Mouse (Mus musculus): ENCODE measurements at regions not wholly inside any gene's neighbourhood (a gene's known extent, or its start where the extent isn't known, plus 50 kb on each side); places are given as distances from the start of the nearest gene placed in this dataset.

GRCm38 (mm10) chr14:9161336-9161735 lies 495.3 kb upstream of the 4930452B06Rik start:
- no peak for DNase-seq

GRCm38 (mm10) chr14:9157941-9158340 lies 491.9 kb upstream of the 4930452B06Rik start:
- DNase-seq, result no peak

- no peak for DNase-seq
Measured at GRCm38 (mm10) chr14:9150841-9151240, 484.8 kb upstream of the 4930452B06Rik start.

GRCm38 (mm10) chr14:9146595-9147219 lies 480.7 kb upstream of the 4930452B06Rik start:
- DNase-seq, result no peak

- DNase-seq, result no peak
Measured at GRCm38 (mm10) chr14:9105708-9106107, 439.7 kb upstream of the 4930452B06Rik start.

GRCm38 (mm10) chr14:9089625-9090326 lies 423.7 kb upstream of the 4930452B06Rik start:
- DNase-seq, result no peak

GRCm38 (mm10) chr14:9087103-9087502 lies 421.1 kb upstream of the 4930452B06Rik start:
- DNase-seq, result no peak

- no peak for DNase-seq
Measured at GRCm38 (mm10) chr14:9079632-9080031, 413.6 kb upstream of the 4930452B06Rik start.

GRCm38 (mm10) chr14:9079014-9079413 lies 413.0 kb upstream of the 4930452B06Rik start:
- no peak for DNase-seq

GRCm38 (mm10) chr14:9071176-9071575 lies 405.1 kb upstream of the 4930452B06Rik start:
- DNase-seq, result no peak

- DNase-seq, result no peak
Measured at GRCm38 (mm10) chr14:9060058-9060457, 394.0 kb upstream of the 4930452B06Rik start.

- no peak for DNase-seq
Measured at GRCm38 (mm10) chr14:9028811-9029210, 362.8 kb upstream of the 4930452B06Rik start.

- no peak for DNase-seq
Measured at GRCm38 (mm10) chr14:9015826-9016225, 349.8 kb upstream of the 4930452B06Rik start.

- DNase-seq, result no peak
Measured at GRCm38 (mm10) chr14:9003034-9003433, 337.0 kb upstream of the 4930452B06Rik start.

- no peak for DNase-seq
Measured at GRCm38 (mm10) chr14:9000408-9001092, 334.5 kb upstream of the 4930452B06Rik start.

GRCm38 (mm10) chr14:8999815-9000214 lies 333.8 kb upstream of the 4930452B06Rik start:
- no peak for DNase-seq

GRCm38 (mm10) chr14:8993421-8993820 lies 327.4 kb upstream of the 4930452B06Rik start:
- DNase-seq, result no peak

- DNase-seq, result no peak
Measured at GRCm38 (mm10) chr14:8985086-8985793, 319.2 kb upstream of the 4930452B06Rik start.

- DNase-seq, result no peak
Measured at GRCm38 (mm10) chr14:8961554-8961953, 295.5 kb upstream of the 4930452B06Rik start.

GRCm38 (mm10) chr14:8952853-8953397 lies 286.9 kb upstream of the 4930452B06Rik start:
- no peak for DNase-seq

- DNase-seq, result no peak
Measured at GRCm38 (mm10) chr14:8948751-8949150, 282.7 kb upstream of the 4930452B06Rik start.

GRCm38 (mm10) chr14:8946851-8947625 lies 281.0 kb upstream of the 4930452B06Rik start:
- DNase-seq, result no peak

Measured in cerebellum, adult 8-10 months (tissue).